Mouse (Mus musculus): ENCODE measurements around the gene Caln1. TPM values are rescaled to one million over a fixed set of nuclear protein-coding genes. Genes with fewer than 3 reads are reported as not detected.

Gene Caln1
- polyA plus RNA-seq, 1 experiment from 2014 or later = not detected

DNA sequence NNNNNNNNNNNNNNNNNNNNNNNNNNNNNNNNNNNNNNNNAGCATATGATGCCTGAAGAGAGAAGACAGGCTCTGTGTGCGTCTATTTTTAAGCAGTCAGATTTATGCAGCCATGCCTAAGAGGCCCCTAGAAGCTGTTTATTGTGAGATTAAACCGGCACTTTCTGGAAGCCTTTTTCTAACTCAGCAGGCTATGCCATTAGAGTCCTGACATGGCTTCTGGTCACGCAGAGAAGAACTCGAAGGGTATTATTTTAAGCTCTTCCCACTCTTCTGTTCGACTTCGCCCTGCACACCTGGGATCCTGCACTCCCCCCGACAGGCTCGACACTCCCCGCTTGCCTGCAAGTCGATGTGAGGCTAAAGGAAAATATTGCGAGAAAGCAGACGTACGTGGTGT is 372.9 kb downstream of the Caln1 start:
- H3K9ac ChIP-seq = no peak overlapping the region
- ATAC-seq (ENCODE audit: insufficient read depth) = no peak
- 68% methylated on average over 13 of the region's 13 CpGs for WGBS (ENCODE audit: insufficient replicate concordance)

DNA sequence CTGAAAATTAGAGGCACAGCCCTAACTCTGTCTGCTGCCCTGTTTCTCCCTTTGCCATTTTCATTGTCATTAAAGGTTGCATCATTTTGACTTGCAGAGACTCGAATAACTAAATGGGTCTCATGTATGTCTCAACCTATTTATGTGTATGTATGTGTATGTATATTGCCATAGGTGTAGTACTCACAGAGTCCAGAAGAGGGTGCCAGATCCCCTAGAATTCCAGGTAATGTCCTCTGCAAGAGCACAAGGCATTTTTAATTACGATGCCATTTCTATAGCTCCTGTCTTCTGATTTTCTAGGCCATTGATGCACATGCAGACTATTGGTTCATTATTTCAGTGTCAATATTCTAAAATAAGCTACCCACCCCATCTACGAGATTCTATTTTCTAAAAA is 388.3 kb downstream of the Caln1 start:
- H3K4me2 ChIP-seq = no peak overlapping the region

More for the DNA sequence above, 372.9 kb downstream of the Caln1 start:
- Histone ChIP-seq H3K4me3 (replicated peaks) (no peak overlapping the region), H3K9me3 (replicated peaks) (no peaks in the 10 kb centered on the region), H3K4me1 (replicated peaks) (no peaks in the 10 kb centered on the region), H3K36me3 (replicated peaks) (no peaks in the 10 kb centered on the region), H3K27me3 (no peaks in the 10 kb centered on the region), H3K27ac (replicated peaks) (no peak overlapping the region), H3K4me2 (no peak overlapping the region)

DNA sequence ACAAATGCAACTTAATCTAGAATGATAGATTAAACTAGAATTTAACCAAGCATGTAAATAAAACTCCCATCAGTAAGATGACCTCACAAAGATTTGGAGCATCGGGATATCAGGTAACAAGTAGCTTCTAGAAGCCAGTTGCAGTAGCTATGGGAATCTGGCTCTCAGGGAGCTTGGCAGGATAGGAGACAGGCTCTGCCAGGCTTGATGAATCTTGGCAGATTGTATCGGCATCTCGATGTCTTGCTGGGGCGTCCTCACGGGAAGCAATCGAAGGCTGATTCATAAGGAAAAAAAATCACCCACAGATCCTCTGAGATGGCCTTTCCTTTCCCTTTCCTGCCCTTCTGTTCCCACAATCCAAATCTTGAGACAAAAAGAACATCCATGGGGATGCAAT is 396.5 kb downstream of the Caln1 start:
- H3K9me3 ChIP-seq (replicated peaks) = no peaks in the 10 kb centered on the region
- 75% methylated on average over 6 of the region's 6 CpGs for WGBS (ENCODE audit: insufficient replicate concordance)
- H3K9ac ChIP-seq = no peak overlapping the region
- no peak overlapping the region for H3K27ac ChIP-seq (replicated peaks)
- H3K36me3 ChIP-seq (replicated peaks) = no peaks in the 10 kb centered on the region
- H3K4me3 ChIP-seq (replicated peaks) = no peak overlapping the region
- H3K27me3 ChIP-seq = no peaks in the 10 kb centered on the region
- no peaks in the 10 kb centered on the region for H3K4me1 ChIP-seq (replicated peaks)
- H3K4me2 ChIP-seq = no peak overlapping the region
- no peak for ATAC-seq (ENCODE audit: insufficient read depth)

More for the DNA sequence above, 388.3 kb downstream of the Caln1 start:
- 69% methylated on average over 3 of the region's 3 CpGs for WGBS (ENCODE audit: insufficient replicate concordance)
- Histone ChIP-seq H3K27me3 (no peaks in the 10 kb centered on the region), H3K9ac (no peak overlapping the region), H3K27ac (replicated peaks) (no peak overlapping the region), H3K4me1 (replicated peaks) (no peaks in the 10 kb centered on the region), H3K9me3 (replicated peaks) (no peaks in the 10 kb centered on the region; the same call in 1 of the 2 replicates), H3K36me3 (replicated peaks) (no peaks in the 10 kb centered on the region), H3K4me3 (replicated peaks) (no peak overlapping the region)
- ATAC-seq (ENCODE audit: insufficient read depth) = no peak

DNA sequence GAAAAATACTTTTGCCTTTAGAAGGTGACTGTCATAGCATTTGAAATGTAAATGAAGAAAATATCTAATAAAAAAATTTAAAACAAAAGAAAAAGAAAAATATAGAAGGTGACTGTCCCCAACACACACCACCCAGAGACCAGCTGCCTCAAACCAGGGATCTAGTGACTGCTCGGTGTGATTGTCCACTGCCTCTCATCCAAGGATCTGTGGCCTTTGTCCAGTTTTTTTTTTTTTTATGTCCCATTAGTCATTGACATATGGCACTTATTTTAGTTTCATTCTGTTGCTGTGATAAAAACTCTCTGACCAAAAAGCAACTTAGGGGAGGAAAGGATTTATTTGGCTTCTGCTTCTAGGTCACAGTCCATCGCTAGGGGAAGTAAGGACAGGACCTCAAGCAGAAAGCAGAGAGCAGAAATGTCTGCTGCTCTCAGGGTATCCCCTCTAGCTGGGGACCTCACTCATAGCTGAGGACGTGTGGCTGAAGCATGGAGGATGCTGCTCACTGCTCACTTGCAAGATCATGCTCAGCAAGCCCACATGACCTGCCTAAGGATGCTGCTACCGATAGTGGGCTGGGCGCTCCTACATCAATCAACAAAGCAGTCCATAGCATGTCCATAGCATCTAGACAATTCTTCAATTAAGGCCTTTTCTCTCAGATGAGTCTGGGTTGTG is 401.9 kb downstream of the Caln1 start:
- Histone ChIP-seq H3K4me2 (no peak overlapping the region), H3K27ac (replicated peaks) (no peak overlapping the region), H3K9ac (no peak overlapping the region), H3K9me3 (replicated peaks) (no peaks in the 10 kb centered on the region), H3K4me3 (replicated peaks) (no peak overlapping the region), H3K4me1 (replicated peaks) (no peaks in the 10 kb centered on the region), H3K27me3 (no peaks in the 10 kb centered on the region), H3K36me3 (replicated peaks) (no peaks in the 10 kb centered on the region)
- ATAC-seq (ENCODE audit: insufficient read depth) = no peak
- 55% methylated on average over 5 of the region's 5 CpGs for WGBS (ENCODE audit: insufficient replicate concordance)

DNA sequence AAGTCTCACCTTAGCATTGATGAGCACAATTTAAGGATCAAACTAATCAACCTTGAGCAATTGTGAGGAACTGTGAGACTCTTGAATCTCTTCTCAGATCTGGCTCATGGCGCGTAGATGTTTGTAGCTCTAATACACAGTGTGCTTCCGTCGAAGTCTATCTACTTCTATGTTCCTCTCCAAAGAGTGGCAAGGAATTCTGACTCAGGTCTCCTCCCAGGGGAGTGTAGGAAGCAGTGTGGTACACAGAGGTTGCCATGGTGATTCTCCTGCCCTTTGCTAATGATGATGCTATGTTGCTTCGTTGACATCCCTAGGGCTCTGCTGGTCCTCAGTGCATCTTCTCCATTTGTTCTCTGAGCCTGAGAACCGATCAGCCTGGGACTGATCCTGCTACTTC is 403.2 kb downstream of the Caln1 start:
- no peaks in the 10 kb centered on the region for H3K9me3 ChIP-seq (replicated peaks)
- ATAC-seq (ENCODE audit: insufficient read depth) = no peak
- H3K4me1 ChIP-seq (replicated peaks) = no peaks in the 10 kb centered on the region
- no peak overlapping the region for H3K27ac ChIP-seq (replicated peaks)
- no peak overlapping the region for H3K4me2 ChIP-seq
- no peak overlapping the region for H3K4me3 ChIP-seq (replicated peaks)
- H3K27me3 ChIP-seq = no peaks in the 10 kb centered on the region
- H3K36me3 ChIP-seq (replicated peaks) = no peaks in the 10 kb centered on the region
- H3K9ac ChIP-seq = no peak overlapping the region
- 78% methylated on average over 6 of the region's 6 CpGs for WGBS (ENCODE audit: insufficient replicate concordance)

DNA sequence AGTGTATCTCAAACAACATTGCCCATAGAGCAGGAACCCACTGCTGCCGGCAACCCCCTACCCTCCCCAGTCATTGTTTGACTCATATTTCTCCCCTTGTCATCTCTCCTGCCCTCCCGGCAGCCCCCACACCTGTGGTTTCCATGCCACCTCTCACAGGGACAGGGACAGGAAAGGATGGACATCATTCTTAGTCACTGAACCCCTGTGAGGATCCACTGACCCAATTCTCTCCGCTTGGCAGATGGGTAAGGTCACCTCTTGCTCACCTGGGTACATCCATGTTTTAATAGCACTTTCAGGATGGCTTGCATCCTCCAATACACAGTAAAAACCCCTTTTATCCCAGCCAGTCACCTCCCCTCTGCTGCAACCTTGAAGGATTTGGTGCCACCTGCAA is 405.7 kb downstream of the Caln1 start:
- Histone ChIP-seq H3K9me3 (replicated peaks) (no peaks in the 10 kb centered on the region), H3K4me1 (replicated peaks) (no peaks in the 10 kb centered on the region), H3K36me3 (replicated peaks) (no peaks in the 10 kb centered on the region), H3K27ac (replicated peaks) (no peak overlapping the region), H3K27me3 (no peaks in the 10 kb centered on the region), H3K9ac (no peak overlapping the region), H3K4me3 (replicated peaks) (no peak overlapping the region), H3K4me2 (no peak overlapping the region)
- 72% methylated on average over 3 of the region's 3 CpGs for WGBS (ENCODE audit: insufficient replicate concordance)
- no peak for ATAC-seq (ENCODE audit: insufficient read depth)

DNA sequence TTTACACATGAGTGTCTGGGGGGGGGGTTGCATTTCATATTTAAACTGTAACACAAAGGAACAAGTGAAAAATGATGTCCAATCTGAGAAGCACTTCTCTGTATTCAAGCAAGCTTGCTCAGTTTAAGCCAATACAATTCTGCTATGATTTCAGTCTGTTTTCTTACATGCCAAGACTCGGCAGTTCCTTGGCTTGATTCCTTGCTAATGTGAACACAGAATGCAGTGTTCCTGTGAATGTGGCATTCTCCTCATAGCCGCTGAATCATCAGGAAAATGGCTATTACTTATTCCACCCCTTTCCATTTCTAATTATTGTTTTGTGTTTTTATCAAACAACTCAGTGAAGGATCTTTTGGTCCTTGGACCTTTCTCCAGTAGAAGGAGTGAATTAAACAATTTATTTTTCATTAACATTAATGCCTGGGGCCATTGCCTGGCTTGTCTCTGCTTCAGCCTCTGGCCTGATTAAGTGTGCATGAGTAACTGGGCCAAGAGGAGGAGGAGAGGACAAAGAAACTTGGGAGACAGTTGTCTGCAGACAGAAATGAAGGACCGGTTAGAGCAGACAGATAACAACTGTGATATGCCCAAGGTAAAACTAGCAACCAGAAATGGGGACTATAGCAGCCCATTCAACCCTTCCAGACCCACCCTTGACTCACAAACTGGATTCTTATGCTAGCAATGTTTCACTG is 423.6 kb downstream of the Caln1 start:
- WGBS (ENCODE audit: insufficient replicate concordance) = 58% methylated on average over 3 of the region's 3 CpGs

DNA sequence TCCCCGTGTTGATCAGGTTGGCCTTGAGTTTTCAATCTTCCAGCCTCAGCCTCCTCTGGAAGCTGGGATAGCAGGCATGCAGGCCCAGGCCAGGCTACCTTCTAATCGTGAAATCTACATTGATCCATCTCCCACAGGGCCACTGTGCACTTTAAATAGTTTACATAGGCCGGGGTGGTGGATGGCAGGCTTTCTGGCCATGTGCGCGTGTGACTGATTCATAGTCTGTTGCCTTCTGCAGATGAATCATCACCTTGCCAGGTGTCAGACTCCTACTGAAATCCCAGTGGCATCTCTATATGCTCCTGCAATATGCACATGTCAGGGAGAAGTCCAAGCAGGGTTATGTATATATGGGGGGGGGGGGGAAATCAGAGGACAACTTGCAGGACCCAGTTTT is 428.5 kb downstream of the Caln1 start:
- ATAC-seq (ENCODE audit: insufficient read depth) = no peak
- Histone ChIP-seq H3K27ac (replicated peaks) (no peak overlapping the region), H3K27me3 (no peaks in the 10 kb centered on the region), H3K36me3 (replicated peaks) (no peaks in the 10 kb centered on the region), H3K4me2 (no peak overlapping the region), H3K9me3 (replicated peaks) (0 out of 2 replicates have a peak, but pooled peaks cover 3% of the 10 kb centered on the region), H3K4me1 (replicated peaks) (no peaks in the 10 kb centered on the region), H3K9ac (no peak overlapping the region), H3K4me3 (replicated peaks) (no peak overlapping the region)
- WGBS (ENCODE audit: insufficient replicate concordance) = 58% methylated on average over 5 of the region's 5 CpGs

More for the DNA sequence above, 423.6 kb downstream of the Caln1 start:
- Histone ChIP-seq H3K4me1 (replicated peaks) (no peaks in the 10 kb centered on the region), H3K27me3 (no peaks in the 10 kb centered on the region), H3K9me3 (replicated peaks) (no peaks in the 10 kb centered on the region), H3K4me2 (no peak overlapping the region), H3K4me3 (replicated peaks) (no peak overlapping the region), H3K27ac (replicated peaks) (no peak overlapping the region), H3K9ac (no peak overlapping the region), H3K36me3 (replicated peaks) (no peaks in the 10 kb centered on the region)
- ATAC-seq (ENCODE audit: insufficient read depth) = no peak

DNA sequence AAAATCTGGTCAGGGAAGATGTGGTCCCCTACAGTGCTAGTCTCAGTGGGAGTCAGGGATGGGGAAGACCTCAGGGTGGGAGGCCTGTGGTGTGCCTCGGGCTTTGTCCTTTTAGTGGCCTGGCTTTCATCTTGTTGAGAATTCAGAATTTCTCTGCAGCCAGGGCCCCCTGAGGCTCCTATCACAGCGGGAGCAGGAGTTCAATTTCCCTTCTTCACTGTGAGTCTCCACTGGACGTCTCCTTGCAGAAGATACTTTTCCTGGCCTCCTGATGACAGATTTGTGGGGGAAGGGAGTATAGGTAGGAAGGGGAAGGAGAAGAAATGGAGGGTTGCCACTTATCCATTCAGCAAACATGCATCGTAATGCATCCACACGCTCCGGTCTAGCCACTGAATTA is 441.1 kb downstream of the Caln1 start:
- 32% methylated on average over 6 of the region's 6 CpGs for WGBS (ENCODE audit: insufficient replicate concordance)
- Histone ChIP-seq H3K4me2 (no peak overlapping the region), H3K27me3 (no peaks in the 10 kb centered on the region), H3K4me3 (replicated peaks) (no peak overlapping the region), H3K27ac (replicated peaks) (no peak overlapping the region), H3K4me1 (replicated peaks) (no peaks in the 10 kb centered on the region), H3K9ac (no peak overlapping the region), H3K36me3 (replicated peaks) (no peaks in the 10 kb centered on the region), H3K9me3 (replicated peaks) (peaks cover 7% of the 10 kb centered on the region)
- ATAC-seq (ENCODE audit: insufficient read depth) = no peak

DNA sequence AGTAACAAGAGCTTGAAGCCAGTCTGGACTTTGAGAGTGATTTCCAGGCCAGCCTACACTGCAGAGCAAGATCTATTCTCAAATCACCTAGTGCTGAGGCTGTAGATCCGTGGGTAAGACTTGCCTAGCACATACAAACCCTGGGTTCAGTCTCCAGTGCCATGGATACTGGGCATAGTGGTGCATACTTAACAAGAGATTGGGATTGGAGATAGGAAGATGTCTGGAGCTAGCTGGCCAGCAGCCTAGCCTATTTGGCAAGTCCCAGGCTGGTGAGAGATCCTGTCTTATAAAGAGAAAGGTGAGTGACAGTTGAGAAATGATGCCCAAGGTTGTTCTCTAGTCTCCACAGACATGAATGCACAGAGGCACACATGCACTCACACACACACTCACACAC is 441.6 kb downstream of the Caln1 start:
- Histone ChIP-seq H3K9me3 (replicated peaks) (peaks cover 7% of the 10 kb centered on the region), H3K4me3 (replicated peaks) (no peak overlapping the region), H3K36me3 (replicated peaks) (no peaks in the 10 kb centered on the region), H3K9ac (no peak overlapping the region), H3K4me1 (replicated peaks) (no peaks in the 10 kb centered on the region), H3K4me2 (no peak overlapping the region), H3K27me3 (no peaks in the 10 kb centered on the region), H3K27ac (replicated peaks) (no peak overlapping the region)
- 22% methylated on average over 1 of the region's 1 CpGs for WGBS (ENCODE audit: insufficient replicate concordance)
- ATAC-seq (ENCODE audit: insufficient read depth) = no peak

DNA sequence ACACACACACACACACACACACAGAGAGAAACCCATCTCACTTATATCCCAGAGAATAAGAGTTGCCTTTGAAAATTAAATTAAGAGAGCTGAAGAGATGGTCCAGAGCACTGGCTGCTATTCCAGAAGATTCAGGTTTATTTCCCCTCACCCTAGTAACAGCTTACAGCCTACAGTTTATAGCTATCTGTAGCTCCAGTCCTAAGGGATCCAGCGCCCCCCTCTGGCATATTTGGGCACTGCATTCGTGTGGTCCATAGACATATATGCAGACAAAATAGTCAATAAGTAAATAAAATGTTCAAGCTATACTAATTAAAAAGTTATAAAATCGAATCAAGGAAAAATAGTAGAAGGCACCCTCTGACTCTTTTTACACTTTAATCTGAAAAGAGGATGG is 442.0 kb downstream of the Caln1 start:
- ATAC-seq (ENCODE audit: insufficient read depth) = no peak
- H3K4me1 ChIP-seq (replicated peaks) = no peaks in the 10 kb centered on the region
- H3K27ac ChIP-seq (replicated peaks) = no peak overlapping the region
- 14% methylated on average over 3 of the region's 3 CpGs for WGBS (ENCODE audit: insufficient replicate concordance)
- no peak overlapping the region for H3K4me2 ChIP-seq
- H3K27me3 ChIP-seq = no peaks in the 10 kb centered on the region
- no peaks in the 10 kb centered on the region for H3K36me3 ChIP-seq (replicated peaks)
- peaks cover 7% of the 10 kb centered on the region for H3K9me3 ChIP-seq (replicated peaks)
- H3K9ac ChIP-seq = no peak overlapping the region
- H3K4me3 ChIP-seq (replicated peaks) = no peak overlapping the region
